Mouse (Mus musculus) midbrain, embryonic 14.5 days (tissue): ENCODE measurements around the gene Serpinb6b. TPM values are rescaled to one million over a fixed set of nuclear protein-coding genes. Genes with fewer than 3 reads are reported as not detected.

ENCODE experiments used
- ATAC-seq: fragments of 200-750 bp; cut with Nextera tagmentation; 2 replicates; pipeline ENCODE4 v1.8.0; 2017; ENCODE audit warnings: moderate number of reproducible peaks, moderate library complexity; ENCODE audit not compliant: low FRiP score, low TSS enrichment
- DNase-seq: peaks from one replicate; pipeline ENCODE4 v3.0.0-alpha.2; 2015
- H3K27ac ChIP-seq: fragments of 300-500 bp; sonication (generic); replicated peaks from 2 replicates; pipeline ENCODE4 v1.5.1; 2014; ENCODE audit warnings: mild to moderate bottlenecking, low read depth, low read length, moderate library complexity
- H3K27me3 ChIP-seq: fragments of 300-500 bp; sonication (generic); 2 replicates; pipeline ENCODE4 v1.6.1; 2014; ENCODE audit warnings: low read length, control low read depth, mixed read lengths; ENCODE audit not compliant: control insufficient read depth, insufficient read depth
- H3K36me3 ChIP-seq: fragments of 300-500 bp; sonication (generic); 2 replicates; pipeline ENCODE4 v1.6.1; 2014; ENCODE audit warnings: low read length, control low read depth; ENCODE audit not compliant: control insufficient read depth, insufficient read depth
- H3K4me1 ChIP-seq: fragments of 300-500 bp; sonication (generic); 2 replicates; pipeline ENCODE4 v1.6.1; 2014; ENCODE audit warnings: mild to moderate bottlenecking, antibody characterized with exemption, low read length, control low read depth; ENCODE audit not compliant: control insufficient read depth, insufficient read depth
- H3K4me2 ChIP-seq: fragments of 300-500 bp; sonication (generic); 2 replicates; pipeline ENCODE4 v1.6.1; 2014; ENCODE audit warnings: mild to moderate bottlenecking, low read length, moderate library complexity
- H3K4me3 ChIP-seq: fragments of 300-500 bp; sonication (generic); replicated peaks from 2 replicates; pipeline ENCODE4 v1.5.1; 2014; ENCODE audit warnings: low read depth, low read length
- H3K9ac ChIP-seq: fragments of 300-500 bp; sonication (generic); replicated peaks from 2 replicates; pipeline ENCODE4 v1.6.1; 2014; ENCODE audit warnings: mild to moderate bottlenecking, low read length, moderate library complexity
- H3K9me3 ChIP-seq: fragments of 300-500 bp; sonication (generic); 2 replicates; pipeline ENCODE4 v1.6.1; 2016; ENCODE audit warnings: low read length, control low read depth, mixed read lengths; ENCODE audit not compliant: control insufficient read depth
- WGBS: fragments of 180-500 bp; shearing (Covaris S2); extraction: QIAGEN DNeasy Blood & Tissue Kit; methylation state at CpG from one replicate; pipeline ENCODE4 v1.1.7; 2014; 5-methylcytosine and 5-hydroxymethylcytosine counted together
- polyA plus RNA-seq: library from polyadenylated mRNA; unstranded; fragments of >200 nt; fragmentation: Nextera tagmentation; extraction: Ambion mirVana; gene quantifications from 2 replicates; pipeline ENCODE4 v1.2.1, GENCODE M21; 2014

Serpinb6b gene
- polyA plus RNA-seq, 1 experiment from 2014 or later, result 0.95 TPM

- Histone ChIP-seq H3K4me2 (no peak overlapping the region), H3K4me3 (no peak overlapping the region), H3K9ac (no peak overlapping the region), H3K4me1 (no peaks in the 10 kb centered on the region), H3K9me3 (no peaks in the 10 kb centered on the region), H3K27me3 (no peaks in the 10 kb centered on the region), H3K36me3 (no peaks in the 10 kb centered on the region), H3K27ac (no peak overlapping the region)
- WGBS, result 80% methylated on average over 4 of the region's 4 CpGs
- no peak for DNase-seq
- no peak for ATAC-seq
These were observed 4.1 kb downstream of the Serpinb6b start for GRCm38 (mm10) chr13:32968996-32969640.

- no peaks in the 10 kb centered on the region for H3K4me1 ChIP-seq
- no peak for DNase-seq
- H3K36me3 ChIP-seq, result no peaks in the 10 kb centered on the region
- H3K27me3 ChIP-seq, result no peaks in the 10 kb centered on the region
- H3K9me3 ChIP-seq, result no peaks in the 10 kb centered on the region
- no peak overlapping the region for H3K9ac ChIP-seq
- H3K27ac ChIP-seq, result no peak overlapping the region
- H3K4me2 ChIP-seq, result no peak overlapping the region
- 97% methylated on average over 1 of the region's 1 CpGs for WGBS
- no peak overlapping the region for H3K4me3 ChIP-seq
- no peak for ATAC-seq
These were observed 4.6 kb downstream of the Serpinb6b start for GRCm38 (mm10) chr13:32969641-32970040.

GRCm38 (mm10) chr13:32970776-32971175, 5.8 kb downstream of the Serpinb6b start:
- no peak for ATAC-seq
- no peak overlapping the region for H3K9ac ChIP-seq
- H3K4me1 ChIP-seq, result no peaks in the 10 kb centered on the region

GRCm38 (mm10) chr13:32974268-32974667, 9.3 kb downstream of the Serpinb6b start:
- ATAC-seq, result no peak
- H3K9ac ChIP-seq, result no peak overlapping the region
- H3K27me3 ChIP-seq, result no peaks in the 10 kb centered on the region
- no peaks in the 10 kb centered on the region for H3K36me3 ChIP-seq
- WGBS, result 92% methylated on average over 2 of the region's 2 CpGs
- H3K4me2 ChIP-seq, result no peak overlapping the region
- DNase-seq, result no peak
- H3K9me3 ChIP-seq, result no peaks in the 10 kb centered on the region
- no peaks in the 10 kb centered on the region for H3K4me1 ChIP-seq
- H3K4me3 ChIP-seq, result no peak overlapping the region
- no peak overlapping the region for H3K27ac ChIP-seq

More at GRCm38 (mm10) chr13:32970776-32971175, 5.8 kb downstream of the Serpinb6b start:
- Histone ChIP-seq H3K4me3 (no peak overlapping the region), H3K36me3 (no peaks in the 10 kb centered on the region), H3K27ac (no peak overlapping the region), H3K9me3 (no peaks in the 10 kb centered on the region), H3K27me3 (no peaks in the 10 kb centered on the region), H3K4me2 (no peak overlapping the region)
- no peak for DNase-seq
- WGBS, result 89% methylated on average over 3 of the region's 3 CpGs

GRCm38 (mm10) chr13:32974889-32975460, 10.0 kb downstream of the Serpinb6b start:
- no peaks in the 10 kb centered on the region for H3K36me3 ChIP-seq
- no peak overlapping the region for H3K4me2 ChIP-seq
- no peak for ATAC-seq
- 73% methylated on average over 3 of the region's 3 CpGs for WGBS
- no peaks in the 10 kb centered on the region for H3K4me1 ChIP-seq
- no peak overlapping the region for H3K4me3 ChIP-seq
- H3K9ac ChIP-seq, result no peak overlapping the region
- H3K9me3 ChIP-seq, result no peaks in the 10 kb centered on the region
- no peaks in the 10 kb centered on the region for H3K27me3 ChIP-seq
- H3K27ac ChIP-seq, result no peak overlapping the region
- no peak for DNase-seq

GRCm38 (mm10) chr13:32975710-32976109, 10.7 kb downstream of the Serpinb6b start:
- H3K4me3 ChIP-seq, result no peak overlapping the region
- H3K9me3 ChIP-seq, result no peaks in the 10 kb centered on the region
- H3K27me3 ChIP-seq, result no peaks in the 10 kb centered on the region
- DNase-seq (no peak), ATAC-seq (no peak)
- H3K27ac ChIP-seq, result no peak overlapping the region
- H3K4me1 ChIP-seq, result no peaks in the 10 kb centered on the region
- no peaks in the 10 kb centered on the region for H3K36me3 ChIP-seq
- no peak overlapping the region for H3K9ac ChIP-seq
- WGBS, result 82% methylated on average over 2 of the region's 2 CpGs
- no peak overlapping the region for H3K4me2 ChIP-seq

- H3K9ac ChIP-seq, result no peak overlapping the region
- DNase-seq, result no peak
- H3K4me2 ChIP-seq, result no peak overlapping the region
- H3K9me3 ChIP-seq, result no peaks in the 10 kb centered on the region
- no peaks in the 10 kb centered on the region for H3K27me3 ChIP-seq
- no peak overlapping the region for H3K4me3 ChIP-seq
- WGBS, result 85% methylated on average over 4 of the region's 4 CpGs
- H3K4me1 ChIP-seq, result no peaks in the 10 kb centered on the region
- no peak overlapping the region for H3K27ac ChIP-seq
- H3K36me3 ChIP-seq, result no peaks in the 10 kb centered on the region
- ATAC-seq, result no peak
These were observed 17.6 kb downstream of the Serpinb6b start for GRCm38 (mm10) chr13:32982556-32983042.

- no peak overlapping the region for H3K27ac ChIP-seq
- no peaks in the 10 kb centered on the region for H3K9me3 ChIP-seq
- H3K4me2 ChIP-seq, result no peak overlapping the region
- no peaks in the 10 kb centered on the region for H3K4me1 ChIP-seq
- ATAC-seq (no peak), DNase-seq (no peak)
- H3K9ac ChIP-seq, result no peak overlapping the region
- H3K27me3 ChIP-seq, result no peaks in the 10 kb centered on the region
- H3K4me3 ChIP-seq, result no peak overlapping the region
- no peaks in the 10 kb centered on the region for H3K36me3 ChIP-seq
These were observed 21.2 kb downstream of the Serpinb6b start for GRCm38 (mm10) chr13:32986256-32986655.
